Mouse (Mus musculus) inflammation-experienced regulatory T-cells, adult 16 weeks (primary cell): ENCODE data around the gene Sema4g. TPM values are rescaled to one million over a fixed set of nuclear protein-coding genes. Genes with fewer than 3 reads are reported as not detected.

Experiments used
- polyA plus RNA-seq: library from polyadenylated mRNA; unstranded; fragments of 100-300 nt; shearing (Covaris generic); gene quantifications from one replicate; pipeline ENCODE4 v1.2.1, GENCODE M21; 2017

Sema4g gene
- polyA plus RNA-seq, result not detected

DNA sequence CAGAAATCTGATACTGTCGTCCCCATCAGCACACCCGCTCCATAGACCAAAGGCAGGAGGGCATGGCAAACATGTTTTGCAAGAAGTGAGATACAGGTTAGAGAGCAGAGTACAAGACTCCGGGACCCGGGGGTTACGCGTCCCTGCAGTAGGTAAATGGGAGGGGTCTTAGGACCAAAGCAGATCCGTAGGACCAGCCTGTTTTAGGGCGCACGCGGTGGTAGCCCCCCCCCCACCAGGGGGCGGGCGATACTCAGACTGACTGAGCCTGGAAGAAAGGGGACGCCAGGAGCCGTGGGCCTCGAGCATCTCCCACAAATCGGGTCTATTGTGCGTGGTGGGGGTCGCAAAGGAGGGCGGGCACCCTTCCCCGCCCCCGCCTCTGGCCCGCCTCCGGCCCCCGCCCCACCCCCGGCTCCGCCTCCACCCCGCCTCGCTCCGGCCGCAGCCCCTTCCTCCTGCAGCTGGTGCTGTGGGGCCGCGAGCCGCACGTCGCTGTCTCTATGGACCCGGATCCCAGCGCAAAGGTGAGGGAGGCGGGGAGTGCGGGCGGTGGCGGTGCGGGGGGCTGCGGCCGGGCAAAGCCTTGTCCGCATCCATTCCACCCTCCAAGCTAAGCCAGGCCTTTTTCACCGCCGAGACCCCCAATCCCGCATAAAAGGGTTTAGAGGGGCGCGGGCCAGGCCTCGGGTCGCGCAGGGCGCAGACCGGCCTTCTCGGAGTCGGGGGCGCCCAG is at the start of gene Sema4g:
TSS of gene Sema4g (plus strand) at position 271 of the 736 bp plus-strand sequence.

DNA sequence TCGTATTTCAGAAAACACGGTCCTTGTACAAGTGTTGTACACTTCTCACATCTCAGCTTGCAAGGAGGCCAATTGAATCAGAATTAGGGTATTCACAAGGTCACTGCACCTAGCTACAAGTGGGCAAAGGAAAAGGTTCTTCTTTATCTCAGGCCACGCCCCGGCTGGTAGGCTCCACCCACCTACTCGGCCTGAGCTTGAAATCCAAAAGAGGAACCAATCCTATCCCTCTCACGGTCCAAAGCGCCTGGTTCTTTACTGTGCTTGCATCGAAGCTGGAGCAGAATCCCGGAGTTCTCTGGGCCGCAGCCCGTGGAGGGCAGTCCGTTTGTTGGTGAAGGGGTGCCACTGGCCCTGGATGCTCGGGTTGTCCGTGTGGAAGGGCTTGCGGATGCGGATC is 16.5 kb downstream of the Sema4g start, which contains the start of gene Twnk:
TSS of gene Twnk (plus strand) at position 220 of the 400 bp plus-strand sequence.

DNA sequence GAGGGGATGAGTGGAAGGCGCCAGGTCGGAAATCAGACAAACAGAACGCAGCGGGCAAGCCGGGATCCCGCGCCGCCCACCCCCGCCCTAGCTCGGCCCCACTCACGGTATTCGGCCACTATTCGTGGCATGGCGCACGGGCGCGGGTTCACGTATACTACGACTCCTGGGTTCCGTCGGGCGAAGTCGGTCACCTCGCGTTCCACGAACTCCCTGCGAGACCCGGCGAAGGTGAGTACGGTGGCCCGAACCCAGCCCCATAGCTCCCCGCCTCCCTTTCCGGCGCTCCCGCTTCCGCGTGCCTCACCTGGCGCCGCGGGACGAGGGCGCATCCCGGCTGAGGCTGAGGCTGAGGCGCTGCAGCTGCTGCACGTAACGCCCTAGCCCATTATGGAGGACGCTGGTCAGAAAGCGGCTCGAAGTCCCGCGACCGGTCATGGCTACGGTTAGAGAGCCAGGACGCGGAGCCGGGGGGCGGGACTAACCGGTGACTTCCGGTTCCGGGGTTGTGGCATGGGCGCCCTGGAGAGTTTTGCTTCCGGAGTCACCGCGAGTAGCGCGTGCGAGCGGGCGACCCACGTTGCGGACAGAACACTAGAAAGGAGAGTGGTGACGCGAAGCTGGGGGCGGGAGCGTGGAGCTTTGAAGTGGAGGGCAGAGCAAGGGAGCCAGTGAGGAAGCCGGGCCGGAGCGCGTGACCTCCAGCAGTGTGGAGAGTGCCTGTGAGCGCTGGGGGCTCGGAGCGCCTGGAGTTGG is 17.2 kb downstream of the Sema4g start, which contains the start of gene Mrpl43:
TSS of gene Mrpl43 (minus strand) at position 486 of the 756 bp plus-strand sequence.

DNA sequence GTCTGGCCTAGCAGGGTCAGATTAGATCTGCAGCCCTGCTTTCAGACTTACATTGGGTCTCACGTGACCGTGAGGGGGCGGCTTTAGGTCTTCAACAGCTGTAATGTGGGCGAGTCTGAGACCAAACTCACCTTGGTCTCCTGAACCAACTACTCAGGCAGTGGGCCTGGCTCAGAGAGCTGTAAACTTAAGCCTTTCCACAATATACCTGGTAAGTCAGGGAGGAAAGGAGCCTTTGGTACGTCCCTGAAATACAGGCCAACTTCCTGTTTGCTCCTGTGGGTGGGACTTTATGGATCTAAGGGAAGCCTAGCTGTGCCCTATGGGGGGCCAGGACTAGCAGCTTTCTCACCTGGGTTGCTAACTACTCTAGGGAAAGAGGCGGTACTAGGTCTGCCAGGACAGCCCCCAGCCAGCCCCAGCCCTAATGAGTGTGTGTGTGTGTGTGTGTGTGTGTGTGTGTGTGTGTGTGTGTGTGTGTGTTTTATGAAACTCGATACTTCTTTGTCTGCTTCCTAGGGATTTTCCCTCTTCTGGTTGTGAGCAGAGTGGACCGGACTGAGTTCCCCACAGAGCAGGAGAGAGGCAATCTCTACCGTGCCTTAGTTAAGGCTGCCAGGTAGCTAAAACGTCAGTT is 25.6 kb downstream of the Sema4g start, which contains the start of gene Lzts2:
TSS of gene Lzts2 (plus strand) at position 80 of the 637 bp plus-strand sequence.

DNA sequence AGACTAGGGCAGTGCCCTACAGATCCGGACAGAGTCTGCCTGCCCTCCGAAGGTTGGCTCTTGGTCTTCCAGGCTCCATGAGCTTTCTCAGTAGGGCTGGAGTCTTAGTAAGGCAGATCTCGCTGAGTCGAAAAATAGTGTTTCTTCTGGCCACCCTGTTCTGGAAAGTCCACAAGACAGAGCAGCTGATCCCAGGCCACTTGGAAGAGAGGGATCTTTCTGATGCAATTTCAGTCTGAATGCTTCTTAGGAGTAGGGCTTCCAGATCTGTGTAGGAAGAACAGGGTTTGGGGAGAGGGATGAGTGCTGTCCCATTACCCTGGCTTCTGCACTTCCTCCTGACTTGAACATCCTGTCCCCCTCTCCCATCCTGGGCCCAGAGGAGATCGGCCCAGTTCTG is 56.8 kb downstream of the Sema4g start, which contains the start of gene Pdzd7:
TSS of gene Pdzd7 (minus strand) at position 67 of the 400 bp plus-strand sequence.

DNA sequence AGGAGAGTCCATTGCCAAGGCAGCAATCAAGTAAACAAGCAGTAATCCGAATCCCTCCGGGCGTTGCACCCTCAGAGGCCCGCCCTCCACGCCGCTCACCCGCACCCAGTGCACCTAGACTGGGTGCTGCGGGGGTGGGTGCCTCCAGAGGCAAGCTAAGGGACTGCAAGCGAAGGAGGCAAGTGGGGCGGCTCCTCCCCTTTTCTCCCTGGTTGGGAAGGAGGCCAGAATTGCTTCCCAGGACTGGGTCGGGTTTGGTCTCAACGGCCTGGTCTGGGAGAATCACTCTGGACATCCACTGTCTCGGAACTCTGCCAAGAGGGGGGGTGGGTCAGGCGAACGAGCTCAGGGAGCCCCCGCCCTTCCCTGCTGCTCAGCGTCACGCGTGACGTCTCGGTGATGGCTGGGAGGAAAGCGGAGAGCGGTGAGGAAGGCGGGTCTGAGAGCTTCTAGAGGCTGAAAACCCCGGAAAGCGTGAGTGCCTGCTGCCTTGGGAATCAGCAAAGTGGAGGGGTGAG is 58.6 kb downstream of the Sema4g start, which contains the start of gene Sfxn3:
TSS of gene Sfxn3 (plus strand) at position 87 of the 518 bp plus-strand sequence.

Other genes starting within 250 kb of the Sema4g start
- not detected for gene Pax2, start 233.1 kb upstream of the Sema4g start, polyA plus RNA-seq
- 56.9 TPM for gene Slf2, start 58.0 kb upstream of the Sema4g start, polyA plus RNA-seq
- 20.3 TPM for gene Twnk, start 16.6 kb downstream of the Sema4g start, polyA plus RNA-seq
- 67.5 TPM for gene Mrpl43, start 17.3 kb downstream of the Sema4g start, polyA plus RNA-seq
- gene Lzts2, start 25.3 kb downstream of the Sema4g start, polyA plus RNA-seq, result 6.6 TPM
- not detected for gene Pdzd7, start 56.6 kb downstream of the Sema4g start, polyA plus RNA-seq
- 84.9 TPM for gene Sfxn3, start 58.4 kb downstream of the Sema4g start, polyA plus RNA-seq
- gene Kazald1, start 86.1 kb downstream of the Sema4g start, polyA plus RNA-seq, result 0.84 TPM
- gene Tlx1, start 161.6 kb downstream of the Sema4g start, polyA plus RNA-seq, result not detected
- not detected for gene Lbx1, start 246.7 kb downstream of the Sema4g start, polyA plus RNA-seq